Mouse (Mus musculus) hematopoietic stem cell, adult 5-6 weeks (primary cell): ENCODE results near the gene Shroom3. TPM values are rescaled to one million over a fixed set of nuclear protein-coding genes. Genes with fewer than 3 reads are reported as not detected.

Experiments
- ATAC-seq, 2 experiments: fragments of 125-278 bp in 1 of 2; replicated peaks in 1 of 2; 2 replicates each; pipeline ENCODE4 v1.8.0; 2016 to 2017; ENCODE audit warnings: inconsistent platforms in 2 of 2, mild to moderate bottlenecking in 2 of 2, moderate number of reproducible peaks in 2 of 2, low read depth in 1 of 2, moderate TSS enrichment in 1 of 2; ENCODE audit not compliant: low FRiP score in 2 of 2, poor library complexity in 2 of 2, severe bottlenecking in 2 of 2, insufficient read depth in 1 of 2, low TSS enrichment in 1 of 2
- total RNA-seq: library from RNA; stranded (forward); fragments of 172-1452, 232-1000 nt; gene quantifications from 2 replicates; pipeline ENCODE4 v1.2.3, GENCODE M21; 2017

Shroom3 gene
- total RNA-seq, 1 experiment from 2014 or later, result 0.15 TPM

DNA sequence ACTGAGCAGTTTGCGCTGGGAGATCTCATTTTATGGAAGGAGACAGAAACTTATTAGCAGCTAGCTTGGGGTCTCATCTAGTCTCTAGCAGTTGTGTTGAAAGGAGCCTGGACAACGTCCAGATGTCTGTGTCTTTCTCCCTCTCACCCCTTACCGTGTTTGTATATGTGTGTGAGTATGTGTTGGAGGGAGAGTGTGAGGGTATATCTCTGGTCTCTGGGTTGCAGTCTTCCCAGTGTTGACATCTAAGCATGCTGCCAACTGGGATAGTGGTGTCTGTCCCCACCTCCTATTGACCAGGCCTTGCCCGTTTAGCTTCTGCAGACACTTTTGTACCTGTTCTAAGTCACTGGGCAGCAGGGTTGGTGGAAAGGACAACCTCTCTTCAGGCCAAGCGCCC lies 207.7 kb downstream of the Shroom3 start:
- no peak for ATAC-seq

GRCm38 (mm10) chr5:92893284-92893683 lies 210.0 kb downstream of the Shroom3 start:
- ATAC-seq, result no peak

GRCm38 (mm10) chr5:92893711-92894110 lies 210.5 kb downstream of the Shroom3 start:
- no peak for ATAC-seq

GRCm38 (mm10) chr5:92895877-92896276 lies 212.6 kb downstream of the Shroom3 start:
- no peak for ATAC-seq

- peak; percentile 23 to 39; a peak in 2 of 4 replicates for ATAC-seq
Measured at GRCm38 (mm10) chr5:92896725-92897280, 213.6 kb downstream of the Shroom3 start.

DNA sequence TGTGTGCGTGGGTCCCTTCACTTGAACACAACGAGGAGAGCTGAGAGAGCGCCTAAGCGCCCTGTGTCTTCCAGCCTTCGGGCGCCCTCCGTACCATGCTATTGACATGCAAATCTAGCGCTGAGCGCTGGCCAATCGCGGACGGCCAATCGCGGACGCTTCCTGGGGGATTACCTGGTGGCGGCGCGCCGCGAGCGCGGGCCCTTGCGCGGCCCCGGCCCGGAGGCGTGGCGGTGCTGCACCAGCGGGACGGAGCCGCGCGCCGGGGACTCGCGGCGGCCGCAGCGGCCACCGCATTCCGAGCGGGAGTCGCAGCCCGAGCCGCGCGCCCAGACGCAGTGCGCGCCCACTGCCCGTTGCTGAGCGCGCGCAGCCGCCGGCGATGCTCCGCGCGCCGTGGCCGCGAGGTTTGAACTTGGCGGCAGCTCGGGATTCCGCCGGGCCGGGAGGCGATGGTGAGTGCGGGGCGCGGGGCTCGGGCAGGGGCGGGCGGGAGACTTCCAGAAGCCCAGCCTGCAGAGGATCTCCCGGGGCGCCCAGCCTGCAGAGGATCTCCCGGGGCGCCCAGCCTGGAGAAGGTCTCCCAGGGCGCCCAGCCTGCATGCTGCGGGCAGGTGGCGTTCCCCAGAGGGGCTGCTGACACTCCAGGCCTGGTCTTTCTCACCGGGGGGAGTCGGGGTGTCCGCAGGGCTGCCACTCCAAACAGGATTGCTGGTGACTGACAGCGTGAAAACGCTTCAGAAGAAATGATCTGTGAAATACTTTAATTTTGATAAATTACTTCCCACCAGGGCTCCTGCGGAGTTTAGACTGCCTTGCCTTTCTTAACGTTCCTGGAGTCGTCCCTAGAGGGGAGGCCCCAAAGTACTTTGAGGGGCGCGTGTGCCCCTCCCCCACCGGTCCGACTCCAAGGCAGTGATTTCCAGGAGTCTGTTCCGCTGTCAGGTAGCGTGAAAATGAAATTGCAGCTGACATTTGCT lies 214.8 kb downstream of the Shroom3 start:
- ATAC-seq, result peak; percentile 79 to 84

DNA sequence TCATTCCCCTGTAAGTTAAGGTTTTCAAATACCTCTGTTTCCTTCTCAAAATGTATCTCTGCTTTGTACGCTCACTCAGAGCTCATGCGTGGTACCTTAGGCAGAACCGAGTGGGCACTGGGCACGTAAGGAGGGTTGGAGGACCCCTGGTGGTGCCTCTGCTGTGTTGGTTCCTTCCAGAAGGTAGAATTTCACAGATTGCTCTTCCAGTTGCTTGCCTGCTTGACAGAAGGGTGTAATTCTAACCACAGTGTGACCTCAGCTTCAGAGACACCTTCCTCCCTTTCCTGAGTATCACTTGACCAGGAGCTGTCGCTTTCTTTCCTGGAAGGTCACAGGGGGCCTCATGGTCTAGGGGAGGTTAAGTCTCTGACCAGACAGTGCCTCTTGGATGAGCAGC lies 217.2 kb downstream of the Shroom3 start:
- no peak for ATAC-seq

GRCm38 (mm10) chr5:92901870-92902269 lies 218.6 kb downstream of the Shroom3 start:
- no peak for ATAC-seq

- no peak for ATAC-seq
Measured at GRCm38 (mm10) chr5:92905146-92905545, 221.9 kb downstream of the Shroom3 start.

DNA sequence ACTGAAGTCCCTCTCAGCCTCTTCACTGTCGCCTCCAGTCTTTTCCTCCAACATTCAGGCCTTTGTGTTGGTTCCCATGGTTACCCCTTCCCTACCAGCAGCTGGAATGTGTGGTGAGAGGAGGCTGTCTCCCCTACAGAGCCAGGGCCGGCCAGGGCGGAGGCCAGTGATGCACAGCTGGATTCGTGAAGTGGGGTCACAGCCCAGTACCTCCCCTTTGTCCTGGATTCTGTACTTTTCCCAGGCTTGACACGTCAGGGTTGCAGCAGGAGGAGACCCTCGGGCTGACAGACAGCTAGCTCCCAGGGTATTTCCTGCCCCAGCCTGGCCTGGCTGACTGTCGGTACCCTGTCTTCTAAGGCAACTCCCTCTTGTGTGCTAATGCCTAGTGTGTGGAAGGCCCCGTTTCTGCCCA lies 222.4 kb downstream of the Shroom3 start:
- no peak for ATAC-seq

DNA sequence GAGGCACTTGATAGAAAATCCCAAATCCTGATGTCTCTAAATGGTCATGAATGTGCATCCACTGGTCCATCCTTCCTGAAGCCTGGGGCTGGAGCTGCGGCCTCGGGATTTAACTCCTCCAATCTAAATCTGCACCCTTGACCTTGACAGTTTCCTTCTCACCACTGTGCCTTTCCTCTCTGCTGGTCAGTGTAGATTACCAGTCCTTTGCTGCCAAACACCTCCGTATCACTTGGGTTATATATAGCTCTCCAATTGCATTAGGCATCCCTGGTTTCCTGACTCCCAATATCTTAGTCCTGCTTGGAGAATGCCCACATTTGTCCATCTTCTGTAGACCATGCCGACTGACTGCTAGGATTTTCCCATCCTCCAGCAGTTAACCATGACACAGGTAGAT lies 225.0 kb downstream of the Shroom3 start:
- no peak for ATAC-seq

GRCm38 (mm10) chr5:92910838-92911237 lies 227.6 kb downstream of the Shroom3 start:
- ATAC-seq, result no peak

- no peak for ATAC-seq
Measured at GRCm38 (mm10) chr5:92915421-92915820, 232.2 kb downstream of the Shroom3 start.

GRCm38 (mm10) chr5:92917755-92918154 lies 234.5 kb downstream of the Shroom3 start:
- no peak for ATAC-seq

- ATAC-seq, result no peak
Measured at GRCm38 (mm10) chr5:92918170-92918569, 234.9 kb downstream of the Shroom3 start.

GRCm38 (mm10) chr5:92918866-92919265 lies 235.6 kb downstream of the Shroom3 start:
- no peak for ATAC-seq

- no peak for ATAC-seq
Measured at GRCm38 (mm10) chr5:92919390-92919789, 236.2 kb downstream of the Shroom3 start.

- no peak for ATAC-seq
Measured at GRCm38 (mm10) chr5:92920984-92921383, 237.7 kb downstream of the Shroom3 start.
